Mouse (Mus musculus) heart, postnatal 14 days (tissue): Measurements from ENCODE around the gene Zp1. TPM values are rescaled to one million over a fixed set of nuclear protein-coding genes. Genes with fewer than 3 reads are reported as not detected.

Source experiments
- DNase-seq, 2 experiments: peaks; one replicate each; pipeline ENCODE4 v3.0.0; 2021 to 2022
- intact Hi-C: fragments of 180-260 bp; cut with DNase I; formaldehyde crosslinking; loops from one replicate; pipeline ENCODE4 v1.15.1; 2025
- long read RNA-seq, 2 experiments: library from polyadenylated mRNA; stranded (forward); transcript quantifications; one replicate each; pipeline ENCODE4 v2.0.0; 2021
- total RNA-seq, 2 experiments: library from RNA; stranded (reverse); gene quantifications; 2 replicates each; pipeline ENCODE4 v1.2.3; 2021

Zp1 gene
- not detected for total RNA-seq
- long read RNA-seq, experiment 1: 0 reads
- long read RNA-seq, experiment 2: 0 reads

GRCm38 (mm10) chr19:10920532-10920931 is at the start of gene Zp1:
Zp1 (minus strand) TSS chr19:10920632.
- intact Hi-C loops: no loop called here
- DNase-seq: no peak

DNA sequence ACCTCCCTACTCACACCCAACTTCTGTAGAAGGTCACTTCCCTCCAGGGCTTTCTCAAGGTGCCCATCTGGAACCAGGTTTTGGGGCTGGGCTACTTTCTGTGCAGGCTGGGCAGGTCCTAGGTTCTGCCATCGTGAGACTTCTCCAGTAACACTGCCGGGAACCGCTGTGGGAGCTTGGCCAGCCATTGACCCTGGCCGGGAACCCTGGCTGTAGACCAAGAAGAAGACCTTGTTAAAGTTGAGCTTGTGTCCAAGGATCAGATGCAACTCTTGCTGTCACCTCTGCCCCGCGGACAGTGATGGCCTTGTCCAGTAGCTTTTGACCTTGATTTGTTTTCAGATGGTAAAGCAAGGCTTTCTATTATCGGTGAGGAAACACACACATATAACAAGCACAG is 48.1 kb upstream of the Zp1 start:
- intact Hi-C loops: no loop called here
- no peak for DNase-seq

DNA sequence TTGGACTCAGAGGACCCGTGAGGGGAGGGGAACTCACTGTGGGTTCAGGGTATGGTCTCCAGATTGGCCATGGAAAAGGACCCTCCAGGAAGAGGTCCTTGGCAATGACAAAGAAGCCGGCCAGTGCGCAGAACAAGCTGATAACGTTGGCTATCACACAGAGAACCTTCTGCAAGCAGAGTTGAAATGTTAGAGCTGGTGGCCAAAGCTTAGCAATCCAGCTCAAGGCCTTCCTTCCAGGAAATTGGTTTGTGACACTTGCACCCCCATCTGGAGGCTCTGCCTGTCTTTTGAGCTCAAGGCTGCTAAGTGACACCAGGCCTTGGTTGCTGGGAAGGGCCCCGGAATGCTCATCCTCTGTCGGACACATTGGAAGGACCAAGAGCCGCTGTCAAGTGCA is 45.3 kb upstream of the Zp1 start:
- intact Hi-C loops: no loop called here
- peak in 1 of 2 experiments; percentile 10 for DNase-seq

GRCm38 (mm10) chr19:10959978-10960346 is 39.5 kb upstream of the Zp1 start:
- no peak for DNase-seq
- intact Hi-C loops: loop anchor here (2.0 kb wide), 3 partner anchors 51 to 283 kb away; no protein-coding TSS in a partner anchor

- intact Hi-C loops: loop anchor here (2.0 kb wide), 3 partner anchors 51 to 283 kb away; no protein-coding TSS in a partner anchor
- DNase-seq: peak; percentile 29 to 74
These were observed 38.9 kb upstream of the Zp1 start for GRCm38 (mm10) chr19:10959085-10959977.

DNA sequence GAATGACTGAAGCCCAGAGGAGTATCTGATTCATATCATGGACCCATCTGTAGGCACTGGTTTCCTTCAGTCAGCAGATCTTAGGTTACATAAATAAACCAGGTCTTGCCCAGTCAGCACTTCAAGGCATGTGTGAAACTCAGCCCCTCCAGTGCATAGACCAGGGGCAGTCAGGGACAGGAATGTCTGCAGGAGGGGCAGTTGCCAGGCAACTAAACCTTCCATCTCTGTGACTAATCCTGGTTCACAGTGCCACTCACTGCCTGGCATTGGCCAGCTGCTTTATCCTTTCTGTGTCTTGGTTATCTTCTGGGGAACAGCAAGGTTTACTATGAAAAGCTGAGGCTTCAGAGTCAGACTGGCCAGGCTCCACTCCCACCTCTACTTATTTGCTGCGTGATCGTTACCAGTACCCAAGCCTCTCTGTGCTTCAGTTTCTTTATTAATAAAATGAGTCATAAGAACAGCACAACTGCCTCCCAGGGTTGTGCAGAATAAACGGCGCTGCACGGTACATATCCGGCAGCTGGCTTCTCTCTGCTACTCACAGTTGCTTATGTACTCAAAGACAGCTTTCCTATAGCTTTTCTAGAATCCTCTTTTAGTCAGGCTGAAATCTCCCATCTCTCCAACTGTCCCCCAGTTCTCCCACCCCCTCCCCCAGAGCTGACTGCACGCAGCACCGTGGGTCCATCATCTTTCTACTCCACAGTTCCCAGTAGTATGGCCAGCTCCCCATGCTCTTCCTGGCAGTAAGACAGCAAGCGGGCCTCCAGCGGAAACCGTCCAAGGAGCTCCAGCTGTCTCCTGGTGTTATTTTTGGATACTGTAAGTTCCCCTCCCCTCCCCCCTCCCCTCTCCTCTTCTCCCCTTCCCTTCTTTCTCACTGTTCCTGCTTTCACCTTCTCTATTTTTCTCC is 31.8 kb upstream of the Zp1 start:
- DNase-seq: peak; percentile 58 to 72

DNA sequence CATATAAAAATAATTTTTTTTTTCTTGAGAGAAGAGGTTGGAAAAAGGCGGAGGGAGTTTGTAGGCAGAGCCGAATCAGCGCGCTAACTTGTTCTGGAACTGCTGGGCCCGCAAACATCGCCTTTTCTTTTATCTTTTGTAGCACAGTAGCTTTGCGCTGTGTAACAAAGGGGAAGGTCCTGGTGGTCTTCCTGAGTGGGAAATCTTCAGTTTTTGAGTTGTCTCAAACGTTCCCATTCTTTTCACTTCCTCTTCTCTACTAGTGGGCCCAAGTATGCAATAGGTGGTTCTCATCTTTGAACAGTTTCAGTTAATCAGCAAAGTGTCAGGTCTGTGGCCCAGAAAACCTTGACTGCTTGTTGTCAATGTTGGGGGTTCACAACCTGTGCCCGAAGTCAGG is 29.1 kb upstream of the Zp1 start:
- no peak for DNase-seq
- intact Hi-C loops: loop anchor here (5.0 kb wide), 1 partner anchor 52 kb away; the partner anchor contains the start of gene Prpf19

More for the DNA sequence above, 31.8 kb upstream of the Zp1 start:
- intact Hi-C loops: no loop called here

GRCm38 (mm10) chr19:10949112-10949511 is 28.7 kb upstream of the Zp1 start, which contains the start of gene Ccdc86:
Ccdc86 (minus strand) TSS chr19:10949266.
- DNase-seq: peak; percentile 92 to 97
- intact Hi-C loops: loop anchor here (5.0 kb wide), 1 partner anchor 52 kb away; the partner anchor contains the start of gene Prpf19

- intact Hi-C loops: loop anchor here (5.0 kb wide), 1 partner anchor 51 kb away; the partner anchor contains the start of gene Prpf19
- no peak for DNase-seq
These were observed 28.0 kb upstream of the Zp1 start for GRCm38 (mm10) chr19:10948416-10948815.

- no peak for DNase-seq
- intact Hi-C loops: loop anchor here (5.0 kb wide), 1 partner anchor 50 kb away; the partner anchor contains the start of gene Prpf19
These were observed 26.8 kb upstream of the Zp1 start for GRCm38 (mm10) chr19:10947219-10947618.

- intact Hi-C loops: loop anchor here (5.0 kb wide), 1 partner anchor 49 kb away; the partner anchor contains the start of gene Prpf19
- DNase-seq: no peak
These were observed 26.1 kb upstream of the Zp1 start for GRCm38 (mm10) chr19:10946506-10946905.

DNA sequence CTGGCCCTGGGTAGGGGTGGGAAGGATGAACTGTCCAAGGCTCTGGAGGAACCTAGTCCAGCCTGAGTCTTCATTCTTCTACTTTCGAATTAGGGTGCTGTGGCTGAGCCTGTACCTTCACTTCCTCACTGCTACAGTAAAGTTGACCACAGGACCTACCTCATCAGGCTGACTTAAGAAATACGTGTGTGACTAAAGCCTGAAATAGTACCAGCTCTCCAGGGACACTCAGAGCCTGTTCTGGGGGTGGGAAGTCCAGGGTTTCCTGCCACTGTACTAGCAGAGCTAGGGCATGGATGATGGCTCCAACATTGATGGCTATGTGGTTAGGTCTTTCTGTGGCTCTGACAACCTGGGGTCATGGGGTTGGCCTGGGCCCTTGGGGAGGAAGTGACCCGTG is 23.5 kb upstream of the Zp1 start:
- intact Hi-C loops: no loop called here
- no peak for DNase-seq

DNA sequence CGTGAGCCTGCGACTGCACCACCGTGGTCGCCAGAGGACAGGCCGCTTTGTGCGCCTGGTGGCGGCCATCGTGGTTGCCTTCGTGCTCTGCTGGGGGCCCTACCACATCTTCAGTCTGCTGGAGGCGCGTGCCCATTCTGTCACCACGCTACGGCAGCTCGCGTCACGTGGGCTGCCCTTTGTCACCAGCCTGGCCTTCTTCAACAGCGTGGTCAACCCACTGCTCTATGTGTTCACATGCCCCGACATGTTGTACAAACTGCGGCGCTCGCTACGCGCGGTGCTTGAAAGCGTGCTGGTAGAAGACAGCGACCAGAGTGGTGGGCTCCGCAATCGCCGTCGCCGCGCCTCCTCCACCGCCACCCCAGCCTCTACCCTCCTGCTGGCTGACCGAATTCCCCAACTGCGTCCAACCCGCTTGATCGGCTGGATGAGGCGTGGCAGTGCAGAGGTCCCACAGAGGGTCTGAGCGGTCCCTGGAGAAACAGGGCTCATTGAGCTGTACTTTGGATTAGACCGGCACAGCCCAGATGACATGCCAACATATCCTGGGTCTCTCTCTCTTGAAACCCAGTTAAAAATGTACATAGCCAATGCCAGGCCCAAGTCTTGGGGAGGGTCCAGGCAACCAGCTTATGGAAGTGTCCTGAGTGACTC is 20.5 kb upstream of the Zp1 start:
- intact Hi-C loops: no loop called here
- DNase-seq: no peak

DNA sequence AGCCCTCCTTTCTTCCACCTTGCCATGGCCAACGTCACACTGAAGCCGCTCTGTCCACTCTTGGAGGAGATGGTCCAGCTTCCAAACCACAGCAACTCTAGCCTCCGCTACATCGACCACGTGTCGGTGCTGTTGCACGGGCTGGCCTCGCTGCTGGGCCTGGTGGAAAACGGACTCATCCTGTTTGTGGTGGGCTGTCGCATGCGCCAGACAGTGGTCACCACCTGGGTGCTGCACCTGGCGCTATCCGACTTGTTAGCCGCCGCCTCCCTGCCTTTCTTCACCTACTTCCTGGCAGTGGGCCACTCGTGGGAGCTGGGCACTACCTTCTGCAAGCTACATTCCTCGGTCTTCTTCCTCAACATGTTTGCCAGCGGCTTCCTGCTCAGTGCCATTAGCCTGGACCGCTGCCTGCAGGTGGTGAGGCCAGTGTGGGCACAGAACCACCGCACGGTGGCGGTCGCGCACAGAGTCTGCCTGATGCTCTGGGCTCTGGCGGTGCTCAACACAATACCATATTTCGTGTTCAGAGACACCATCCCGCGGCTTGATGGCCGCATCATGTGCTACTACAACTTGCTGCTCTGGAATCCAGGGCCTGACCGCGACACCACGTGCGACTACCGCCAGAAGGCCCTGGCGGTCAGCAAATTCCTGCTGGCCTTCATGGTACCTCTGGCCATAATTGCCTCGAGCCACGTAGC is 19.8 kb upstream of the Zp1 start:
- peak; percentile 58 to 70 for DNase-seq
- intact Hi-C loops: no loop called here

DNA sequence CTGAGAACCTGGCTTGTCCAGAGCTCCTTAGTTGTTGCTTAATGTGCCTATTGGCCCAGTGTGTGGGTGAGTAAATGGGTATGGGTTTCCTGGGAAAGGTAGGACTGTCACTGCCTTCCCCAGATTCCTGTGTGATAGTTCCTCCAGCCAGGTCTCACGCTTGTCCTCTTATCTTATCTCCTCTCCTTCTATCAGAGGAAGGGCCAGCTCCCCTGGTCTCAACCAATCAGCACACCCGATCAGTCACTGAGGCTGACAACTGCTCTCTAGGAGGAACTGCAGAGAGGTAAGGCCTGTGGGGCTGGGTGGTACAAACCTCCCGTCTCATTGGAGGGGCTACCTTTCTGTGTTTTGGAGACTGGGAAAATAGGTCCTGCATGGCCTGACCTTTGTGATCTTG is 18.3 kb upstream of the Zp1 start:
- intact Hi-C loops: no loop called here
- DNase-seq: no peak

DNA sequence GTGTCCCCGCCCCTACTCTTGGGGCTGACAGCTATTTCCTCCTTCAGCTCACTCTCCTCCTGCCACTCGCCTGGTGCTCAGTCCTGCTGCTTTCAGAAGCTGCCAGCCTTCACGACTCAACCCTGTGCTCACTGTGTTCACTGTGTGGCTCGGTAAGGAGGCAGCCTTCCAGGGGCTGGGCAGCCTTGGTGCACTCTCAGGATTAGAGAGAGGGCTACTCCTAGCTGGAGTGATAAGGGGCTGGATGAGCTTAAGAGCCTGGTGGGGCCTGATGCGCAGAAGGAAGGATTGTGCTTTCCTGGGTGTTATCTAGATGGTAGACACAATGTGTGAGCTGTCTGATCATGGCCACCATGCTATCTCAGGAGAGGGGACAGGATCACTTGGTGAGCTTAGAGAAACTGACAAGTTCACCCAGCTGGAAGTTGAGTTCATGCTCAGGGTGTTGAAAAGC is 16.7 kb upstream of the Zp1 start, which contains the start of gene Ptgdr2:
Gene Ptgdr2 (plus strand): TSS at position 51 of the 454 bp plus-strand sequence.
- intact Hi-C loops: no loop called here
- no peak for DNase-seq

DNA sequence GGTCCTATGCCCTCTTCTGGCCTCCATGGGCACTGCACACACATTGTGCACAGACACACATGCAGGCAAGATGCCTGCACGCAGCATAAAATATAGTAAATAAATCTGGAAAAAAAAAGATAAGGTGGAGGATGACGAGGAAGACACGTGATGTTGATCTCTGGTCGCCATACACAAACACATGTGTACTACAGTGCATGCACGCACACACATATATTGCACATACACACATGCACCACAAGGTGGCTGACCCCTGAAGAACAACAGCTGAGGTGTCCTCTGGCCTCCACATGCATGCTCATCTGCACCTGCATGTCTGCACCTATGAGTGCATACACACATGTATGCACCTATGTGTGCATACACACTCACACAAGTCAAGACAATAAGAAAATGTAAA is 15.6 kb upstream of the Zp1 start:
- no peak for DNase-seq
- intact Hi-C loops: no loop called here

DNA sequence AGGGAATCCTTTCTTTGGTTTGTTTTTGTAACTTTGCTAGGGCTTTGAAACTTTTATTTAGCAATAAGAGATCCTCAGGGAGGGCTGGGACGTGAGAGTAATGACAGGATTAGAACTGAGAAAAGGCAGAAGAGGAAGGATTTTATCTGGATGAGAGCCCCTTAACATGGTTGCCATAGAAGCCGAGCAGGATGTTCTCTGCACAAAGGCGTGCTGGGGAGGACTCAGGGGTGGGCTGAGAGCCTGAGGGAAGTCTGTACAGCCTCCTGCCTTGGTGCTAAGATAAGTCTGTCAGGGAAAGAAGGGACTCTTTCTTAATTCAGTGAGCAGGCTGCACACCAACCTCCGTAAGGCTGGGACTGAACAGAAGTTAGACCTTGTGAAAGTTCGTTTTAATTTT is 14.6 kb upstream of the Zp1 start:
- DNase-seq: no peak
- intact Hi-C loops: no loop called here

DNA sequence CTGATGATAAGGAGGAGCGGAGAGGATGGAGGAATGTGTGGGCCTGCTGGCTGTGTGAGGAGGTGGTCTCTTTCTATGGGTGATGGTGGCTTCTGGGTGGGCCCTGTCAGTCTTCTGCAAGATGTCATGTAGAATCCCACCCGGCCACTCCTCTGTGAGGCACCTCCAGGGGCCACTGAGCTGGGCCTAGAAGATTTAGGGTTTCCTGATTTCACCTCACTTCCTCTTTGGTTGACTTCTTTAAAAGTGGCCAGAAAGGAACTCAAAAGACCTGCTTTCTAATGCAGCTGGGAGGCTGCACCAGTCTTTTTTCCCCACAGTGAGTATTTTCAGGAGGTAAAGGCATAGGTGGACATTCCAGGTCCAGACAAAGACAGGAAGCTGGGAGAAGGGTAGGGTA is 10.2 kb upstream of the Zp1 start:
- DNase-seq: no peak
- intact Hi-C loops: no loop called here
